Mouse (Mus musculus) megakaryocyte progenitor cell, adult 5-6 weeks (primary cell): ENCODE measurements around the gene Slc34a3. TPM values are rescaled to one million over a fixed set of nuclear protein-coding genes. Genes with fewer than 3 reads are reported as not detected.

ENCODE experiments used
- ATAC-seq: replicated peaks from 2 replicates; pipeline ENCODE4 v1.8.0; 2016; ENCODE audit warnings: mild to moderate bottlenecking, moderate TSS enrichment, inconsistent platforms; ENCODE audit not compliant: poor library complexity
- total RNA-seq, 2 experiments: library from RNA; stranded (forward) in 1 of 2; stranded (reverse) in 1 of 2; fragments of 157-497, 149-512 nt in 1 of 2; fragments of 200-1000 nt in 1 of 2; gene quantifications; 2 replicates each; pipeline versions ENCODE4 v1.2.3 to v1.2.4; 2015 to 2017

Gene Slc34a3
- total RNA-seq, 2 experiments from 2014 or later: not detected

DNA sequence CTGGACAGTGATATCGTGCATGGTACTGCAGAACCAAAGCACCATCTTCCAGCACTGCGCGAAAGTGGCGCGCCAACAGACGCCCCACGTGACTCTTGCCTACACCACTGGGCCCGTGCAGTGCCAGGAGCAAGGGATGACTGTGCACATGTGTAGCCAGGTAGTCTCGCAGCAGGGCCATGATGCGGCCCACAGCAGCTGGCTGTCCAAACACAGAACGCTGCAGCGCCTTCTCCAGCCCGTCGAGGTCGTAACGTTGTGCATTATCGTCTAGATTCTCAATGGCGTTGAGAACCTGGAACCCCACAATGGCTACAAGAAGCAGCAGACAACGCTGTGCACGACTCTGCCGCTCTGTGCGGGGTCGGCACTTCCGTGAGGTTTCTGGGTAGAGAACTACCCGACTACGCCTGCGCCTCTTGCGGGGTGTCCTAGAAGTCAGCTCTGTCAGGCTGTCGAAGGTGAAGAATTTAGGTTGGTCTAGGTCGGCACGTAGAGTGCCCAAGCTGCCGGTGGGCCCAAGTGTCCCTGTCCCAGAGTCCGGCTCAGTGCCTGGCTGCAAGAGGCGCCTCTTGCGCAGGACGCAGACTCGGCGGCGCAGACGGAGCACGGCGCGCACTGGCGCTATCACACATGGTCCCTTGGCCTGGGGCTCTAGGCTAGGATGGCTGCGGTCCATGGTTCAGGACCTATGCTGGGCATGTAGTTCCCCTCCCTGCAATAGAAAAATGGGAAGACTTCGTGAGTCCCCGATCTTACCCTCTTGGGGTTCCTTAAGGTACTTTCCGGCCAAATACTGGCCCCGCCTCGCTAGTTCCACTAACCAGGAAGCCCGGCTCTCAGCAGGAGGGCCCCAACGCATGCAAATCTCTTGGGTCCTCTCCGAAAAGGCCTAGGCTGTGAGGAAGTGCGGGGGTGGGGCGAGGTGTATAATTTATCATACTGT, 38.7 kb downstream of the Slc34a3 start:
- peak; percentile 26 for ATAC-seq

DNA sequence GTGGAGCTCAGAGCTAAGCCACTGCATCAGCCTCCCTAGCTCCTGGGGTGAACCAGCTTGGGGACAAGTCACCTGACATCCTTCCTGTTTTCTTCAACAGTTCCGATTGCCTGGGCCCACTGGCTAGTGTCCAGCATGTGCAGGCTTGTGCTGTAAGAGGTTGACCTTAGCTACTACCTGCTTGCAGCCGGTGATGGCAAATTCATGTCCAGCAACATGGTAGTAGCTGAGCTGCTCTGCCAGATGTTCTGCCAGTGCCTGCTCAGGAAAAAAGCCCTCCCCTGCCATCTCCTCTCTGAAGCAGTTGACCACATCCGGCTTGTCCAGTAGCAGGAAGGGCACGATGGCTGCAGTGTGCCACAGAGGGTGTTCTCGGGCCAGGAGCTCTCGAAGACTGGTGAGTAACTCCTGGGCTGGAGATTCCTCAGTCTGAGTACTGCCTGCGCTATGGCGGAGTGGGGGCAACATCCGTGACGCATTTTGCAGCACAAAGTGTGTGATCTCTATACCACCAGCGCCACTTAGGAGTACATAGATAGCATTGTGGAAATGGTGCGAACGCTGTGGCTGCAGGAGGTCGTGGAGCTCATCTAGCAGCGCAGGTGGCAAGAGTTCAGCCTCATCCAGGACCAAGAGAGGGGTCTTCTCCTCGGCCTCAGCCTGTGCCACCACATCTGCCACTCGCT, 39.5 kb downstream of the Slc34a3 start:
- ATAC-seq: no peak

GRCm38 (mm10) chr2:25194006-25194405, 40.2 kb downstream of the Slc34a3 start:
- no peak for ATAC-seq

GRCm38 (mm10) chr2:25193330-25193770, 40.8 kb downstream of the Slc34a3 start:
- ATAC-seq: peak; percentile 61

DNA sequence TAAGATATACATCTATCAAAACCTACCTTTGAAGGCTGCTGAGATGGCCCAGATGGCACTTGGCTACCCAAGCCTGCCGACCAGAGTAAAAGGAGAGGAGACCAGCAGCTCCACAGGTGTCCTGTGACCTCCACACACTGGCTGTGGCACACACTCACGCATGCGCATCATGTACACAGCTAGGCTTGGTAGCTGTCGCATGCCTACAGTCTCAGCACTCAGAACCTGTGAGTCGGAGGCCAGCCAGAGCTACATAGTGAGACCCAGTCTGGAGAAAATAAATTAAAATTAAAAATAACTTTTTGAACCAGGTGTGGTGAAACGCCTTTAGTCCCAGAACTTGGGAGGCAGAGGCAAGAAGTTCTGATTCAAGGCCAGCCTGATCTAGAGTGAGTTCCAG, 46.3 kb downstream of the Slc34a3 start:
- no peak for ATAC-seq

- ATAC-seq: no peak
Observed at GRCm38 (mm10) chr2:25186575-25186930, 47.6 kb downstream of the Slc34a3 start.

DNA sequence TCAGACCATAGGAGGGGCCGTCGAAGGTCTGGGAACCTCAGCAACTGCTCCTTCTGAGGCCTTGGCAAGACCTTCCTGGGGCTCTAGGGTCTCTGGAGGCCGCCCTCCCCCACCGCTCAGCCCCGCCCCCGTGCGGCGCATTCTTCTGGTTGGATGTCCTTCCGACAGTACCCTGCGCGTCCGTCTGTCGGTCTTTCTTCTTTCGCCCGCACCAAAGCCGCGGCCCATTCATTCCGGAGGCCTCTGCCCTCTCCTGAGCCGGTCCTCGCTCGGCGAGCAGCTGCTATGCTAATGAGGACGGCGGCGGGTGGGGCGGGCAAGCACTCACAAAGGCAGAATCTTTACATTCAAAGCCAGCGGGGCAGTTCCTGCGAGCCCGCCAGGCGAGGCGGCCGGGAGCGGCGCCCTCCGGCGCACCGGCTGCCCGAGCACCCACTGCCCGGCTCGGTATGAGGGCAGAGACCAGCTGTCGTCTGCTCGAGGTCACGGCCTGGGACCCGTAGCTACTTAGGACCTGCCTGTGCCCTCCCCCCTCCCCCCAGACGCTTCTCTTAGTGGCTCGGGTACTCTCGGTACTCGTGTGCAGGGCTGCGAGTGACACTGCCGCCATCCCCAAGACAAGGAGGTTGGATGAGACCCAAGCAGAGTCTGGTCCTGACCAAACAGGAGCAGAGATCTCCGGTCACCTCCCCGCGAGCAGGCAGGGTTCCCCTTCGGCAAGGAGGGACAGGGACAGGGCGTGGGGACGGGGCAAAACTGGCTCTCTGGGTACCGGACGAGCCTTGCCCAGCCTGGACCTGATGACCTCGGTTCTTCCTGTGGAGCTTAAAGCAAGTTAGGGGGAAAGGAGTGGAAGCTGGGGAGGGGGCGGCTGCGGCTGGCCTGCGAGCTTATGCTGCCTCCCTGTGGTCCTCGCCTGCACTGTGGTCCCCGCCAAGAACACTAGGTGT, 48.3 kb downstream of the Slc34a3 start:
- peak; percentile 56 for ATAC-seq

- ATAC-seq: no peak
Observed at GRCm38 (mm10) chr2:25184496-25184895, 49.7 kb downstream of the Slc34a3 start.

GRCm38 (mm10) chr2:25183336-25183735, 50.8 kb downstream of the Slc34a3 start:
- ATAC-seq: no peak

DNA sequence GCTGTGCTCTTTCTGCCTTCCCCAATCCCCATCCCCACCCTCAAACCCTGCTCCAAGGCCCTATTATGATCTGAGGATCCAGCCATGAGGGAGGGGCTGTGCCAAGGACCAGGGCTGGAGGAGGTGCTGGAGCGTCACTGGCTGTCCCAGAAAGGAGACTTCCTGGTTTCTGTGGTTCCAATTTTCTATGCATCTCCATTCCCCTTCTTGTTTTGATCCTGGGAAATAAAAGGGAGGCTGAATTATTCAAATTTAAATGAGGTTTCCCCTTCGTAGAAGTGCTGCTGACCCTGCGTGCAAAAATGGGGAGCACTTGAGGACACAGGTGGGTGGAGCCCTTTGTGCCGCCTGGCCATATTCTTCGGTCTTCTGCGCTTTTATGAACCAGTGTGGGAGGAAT, 51.5 kb downstream of the Slc34a3 start:
- ATAC-seq: no peak

- no peak for ATAC-seq
Observed at GRCm38 (mm10) chr2:25181891-25182397, 52.2 kb downstream of the Slc34a3 start.

- peak; percentile 27 for ATAC-seq
Observed at GRCm38 (mm10) chr2:25180973-25181890, 52.9 kb downstream of the Slc34a3 start.

- ATAC-seq: peak; percentile 87
Observed at GRCm38 (mm10) chr2:25180478-25180903, 53.7 kb downstream of the Slc34a3 start, which contains the start of gene Nrarp. Gene Nrarp (plus strand): TSS chr2:25180758.

DNA sequence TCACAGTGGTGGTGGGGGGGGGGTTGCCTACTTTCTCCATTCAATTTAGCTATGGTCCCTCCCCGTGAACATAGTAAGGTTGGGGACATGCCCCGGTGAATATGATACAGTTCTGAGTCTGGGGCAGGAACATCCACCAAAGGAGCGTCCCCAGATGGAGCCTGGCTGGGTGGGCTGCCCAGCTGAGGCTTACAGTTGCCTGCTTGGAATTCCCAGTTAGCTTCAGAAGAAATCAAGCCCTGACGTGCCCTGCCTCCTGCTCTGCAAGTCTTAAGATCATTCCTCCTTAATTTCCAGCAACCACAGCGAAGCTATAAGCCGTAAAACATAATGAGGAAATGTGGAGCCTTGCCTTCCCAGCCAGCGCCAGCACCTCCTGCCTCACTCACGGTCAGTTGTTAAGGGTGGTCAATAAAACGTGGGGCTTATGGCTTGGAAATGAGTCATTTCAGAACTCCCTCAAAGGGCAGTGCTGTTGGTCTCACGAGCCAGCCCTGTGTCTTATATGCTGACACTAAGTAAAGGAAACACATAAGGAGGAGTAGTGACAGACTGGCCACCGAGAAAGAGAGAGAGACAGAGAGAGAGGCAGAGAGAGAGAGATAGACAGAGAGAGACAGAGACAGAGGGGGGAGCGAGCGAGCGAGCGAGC, 54.5 kb downstream of the Slc34a3 start:
- no peak for ATAC-seq

Other genes starting within 250 kb of the Slc34a3 start
Only the 30 nearest of the 31 such genes appear.
- gene Nsmf, start 180.0 kb downstream of the Slc34a3 start, total RNA-seq (2015): 4.0 and 7.8 TPM in 2 replicates
- gene Nsmf, start 180.0 kb downstream of the Slc34a3 start, total RNA-seq (2017): 3.7 and 5.7 TPM in 2 replicates
- not detected in 2 replicates for gene Entpd8, start 154.1 kb downstream of the Slc34a3 start, total RNA-seq (2015)
- gene Entpd8, start 154.1 kb downstream of the Slc34a3 start, total RNA-seq (2017): not detected in 2 replicates
- gene Noxa1, start 139.2 kb downstream of the Slc34a3 start, total RNA-seq (2015): not detected in 2 replicates
- gene Noxa1, start 139.2 kb downstream of the Slc34a3 start, total RNA-seq (2017): not detected in 2 replicates
- 0.42 and 0.51 TPM in 2 replicates for gene Nrarp, start 53.6 kb downstream of the Slc34a3 start, total RNA-seq (2015)
- 0.78 and 1.3 TPM in 2 replicates for gene Nrarp, start 53.6 kb downstream of the Slc34a3 start, total RNA-seq (2017)
- 11.4 and 12.5 TPM in 2 replicates for gene Tor4a, start 37.5 kb downstream of the Slc34a3 start, total RNA-seq (2015)
- gene Tor4a, start 37.5 kb downstream of the Slc34a3 start, total RNA-seq (2017): 16.1 and 17.6 TPM in 2 replicates
- 23.7 and 28.9 TPM in 2 replicates for gene Nelfb, start 22.9 kb downstream of the Slc34a3 start, total RNA-seq (2015)
- gene Nelfb, start 22.9 kb downstream of the Slc34a3 start, total RNA-seq (2017): 35.8 and 38.7 TPM in 2 replicates
- gene Stpg3, start 19.7 kb downstream of the Slc34a3 start, total RNA-seq (2015): 0.30 TPM in 1 of 2 replicates, not detected in the other
- gene Stpg3, start 19.7 kb downstream of the Slc34a3 start, total RNA-seq (2017): 0.54 TPM in 1 of 2 replicates, not detected in the other
- gene Fam166a, start 15.6 kb downstream of the Slc34a3 start, total RNA-seq (2015): not detected in 2 replicates
- gene Fam166a, start 15.6 kb downstream of the Slc34a3 start, total RNA-seq (2017): not detected in 2 replicates
- gene Tubb4b, start 9.7 kb downstream of the Slc34a3 start, total RNA-seq (2015): 435 and 440 TPM in 2 replicates
- 571 and 580 TPM in 2 replicates for gene Tubb4b, start 9.7 kb downstream of the Slc34a3 start, total RNA-seq (2017)
- gene Rnf224, start 2.4 kb upstream of the Slc34a3 start, total RNA-seq (2015): not detected in 2 replicates
- 0.25 TPM in 1 of 2 replicates, not detected in the other for gene Rnf224, start 2.4 kb upstream of the Slc34a3 start, total RNA-seq (2017)
- 0.69 TPM in 1 of 2 replicates, not detected in the other for gene Rnf208, start 7.9 kb upstream of the Slc34a3 start, total RNA-seq (2015)
- gene Rnf208, start 7.9 kb upstream of the Slc34a3 start, total RNA-seq (2017): 0.29 TPM in 1 of 2 replicates, not detected in the other
- not detected in 2 replicates for gene Cysrt1, start 8.1 kb upstream of the Slc34a3 start, total RNA-seq (2015)
- not detected in 2 replicates for gene Cysrt1, start 8.1 kb upstream of the Slc34a3 start, total RNA-seq (2017)
- 3.9 and 5.0 TPM in 2 replicates for gene AL732309.1, start 12.5 kb upstream of the Slc34a3 start, total RNA-seq (2015)
- 3.2 and 3.8 TPM in 2 replicates for gene AL732309.1, start 12.5 kb upstream of the Slc34a3 start, total RNA-seq (2017)
- gene Tmem203, start 21.1 kb upstream of the Slc34a3 start, total RNA-seq (2015): 11.4 and 12.8 TPM in 2 replicates
- gene Tmem203, start 21.1 kb upstream of the Slc34a3 start, total RNA-seq (2017): 9.6 and 9.8 TPM in 2 replicates
- 7.9 and 13.3 TPM in 2 replicates for gene Tprn, start 28.3 kb upstream of the Slc34a3 start, total RNA-seq (2015)
- gene Tprn, start 28.3 kb upstream of the Slc34a3 start, total RNA-seq (2017): 7.6 and 9.2 TPM in 2 replicates
- gene Ssna1, start 38.1 kb upstream of the Slc34a3 start, total RNA-seq (2015): 136 and 148 TPM in 2 replicates
- 71.3 and 92.7 TPM in 2 replicates for gene Ssna1, start 38.1 kb upstream of the Slc34a3 start, total RNA-seq (2017)
- 28.3 and 34.4 TPM in 2 replicates for gene Anapc2, start 38.1 kb upstream of the Slc34a3 start, total RNA-seq (2015)
- 36.5 and 42.4 TPM in 2 replicates for gene Anapc2, start 38.1 kb upstream of the Slc34a3 start, total RNA-seq (2017)
- gene Tmem210, start 53.8 kb upstream of the Slc34a3 start, total RNA-seq (2015): not detected in 2 replicates
- gene Tmem210, start 53.8 kb upstream of the Slc34a3 start, total RNA-seq (2017): not detected in 2 replicates
- not detected in 2 replicates for gene Lrrc26, start 55.6 kb upstream of the Slc34a3 start, total RNA-seq (2015)
- not detected in 2 replicates for gene Lrrc26, start 55.6 kb upstream of the Slc34a3 start, total RNA-seq (2017)
- gene Grin1, start 84.8 kb upstream of the Slc34a3 start, total RNA-seq (2015): not detected in 2 replicates
- not detected in 2 replicates for gene Grin1, start 84.8 kb upstream of the Slc34a3 start, total RNA-seq (2017)
- 19.1 and 23.4 TPM in 2 replicates for gene Man1b1, start 98.0 kb upstream of the Slc34a3 start, total RNA-seq (2015)
- 42.5 and 52.1 TPM in 2 replicates for gene Man1b1, start 98.0 kb upstream of the Slc34a3 start, total RNA-seq (2017)
- 15.8 and 16.3 TPM in 2 replicates for gene Dpp7, start 122.0 kb upstream of the Slc34a3 start, total RNA-seq (2015)
- gene Dpp7, start 122.0 kb upstream of the Slc34a3 start, total RNA-seq (2017): 19.1 and 32.9 TPM in 2 replicates
- gene Uap1l1, start 131.3 kb upstream of the Slc34a3 start, total RNA-seq (2015): 42.2 and 60.4 TPM in 2 replicates
- 13.6 and 14.5 TPM in 2 replicates for gene Uap1l1, start 131.3 kb upstream of the Slc34a3 start, total RNA-seq (2017)
- gene Sapcd2, start 138.0 kb upstream of the Slc34a3 start, total RNA-seq (2015): 6.0 and 10.8 TPM in 2 replicates
- gene Sapcd2, start 138.0 kb upstream of the Slc34a3 start, total RNA-seq (2017): 5.8 and 6.7 TPM in 2 replicates
- not detected in 2 replicates for gene Entpd2, start 161.5 kb upstream of the Slc34a3 start, total RNA-seq (2015)
- gene Entpd2, start 161.5 kb upstream of the Slc34a3 start, total RNA-seq (2017): not detected in 2 replicates
- 1.5 TPM in 1 of 2 replicates, not detected in the other for gene Npdc1, start 165.0 kb upstream of the Slc34a3 start, total RNA-seq (2015)
- gene Npdc1, start 165.0 kb upstream of the Slc34a3 start, total RNA-seq (2017): 0.27 TPM in 1 of 2 replicates, not detected in the other
- gene Fut7, start 188.9 kb upstream of the Slc34a3 start, total RNA-seq (2015): 11.1 and 12.5 TPM in 2 replicates
- gene Fut7, start 188.9 kb upstream of the Slc34a3 start, total RNA-seq (2017): 21.4 and 24.2 TPM in 2 replicates
- gene Abca2, start 194.3 kb upstream of the Slc34a3 start, total RNA-seq (2015): 66.7 and 70.5 TPM in 2 replicates
- gene Abca2, start 194.3 kb upstream of the Slc34a3 start, total RNA-seq (2017): 26.9 and 29.5 TPM in 2 replicates
- not detected in 2 replicates for gene Clic3, start 222.5 kb upstream of the Slc34a3 start, total RNA-seq (2015)
- 0.27 TPM in 1 of 2 replicates, not detected in the other for gene Clic3, start 222.5 kb upstream of the Slc34a3 start, total RNA-seq (2017)
- gene Paxx, start 226.7 kb upstream of the Slc34a3 start, total RNA-seq (2015): 32.8 and 40.9 TPM in 2 replicates
- 15.3 and 21.3 TPM in 2 replicates for gene Paxx, start 226.7 kb upstream of the Slc34a3 start, total RNA-seq (2017)